Mouse (Mus musculus) lung, adult 2 months (tissue): ENCODE results near the gene Gstz1. TPM values are rescaled to one million over a fixed set of nuclear protein-coding genes. Genes with fewer than 3 reads are reported as not detected.

Source experiments
- DNase-seq: peaks from one replicate; pipeline ENCODE4 v3.0.0; 2022
- H3K4me1 ChIP-seq: fragments of 200-500 bp; 2 replicates; pipeline ENCODE4 v1.6.1; 2011; ENCODE audit warnings: low read length; ENCODE audit not compliant: control insufficient read depth, insufficient read depth
- H3K4me3 ChIP-seq: fragments of 200-500 bp; replicated peaks from 2 replicates; pipeline ENCODE3; 2011; ENCODE audit warnings: low read depth, mild to moderate bottlenecking, control low read depth, low read length; ENCODE audit errors: extremely low read depth
- CTCF ChIP-seq: fragments of 200-500 bp; IDR thresholded peaks from 2 replicates; pipeline ENCODE4 v1.5.1; 2011; ENCODE audit warnings: mild to moderate bottlenecking, low read length, control low read depth; ENCODE audit not compliant: insufficient read depth
- POLR2A ChIP-seq: fragments of 200-500 bp; IDR thresholded peaks from 2 replicates; pipeline ENCODE4 v1.6.1; 2011; ENCODE audit warnings: low read depth, mild to moderate bottlenecking, control low read depth, low read length, borderline replicate concordance; ENCODE audit errors: extremely low read depth
- WGBS: fragments of 180-500 bp; shearing (Covaris S2); methylation state at CpG from one replicate; pipeline ENCODE4 v1.1.7; 2018; 5-methylcytosine and 5-hydroxymethylcytosine counted together
- polyA plus RNA-seq: library from polyadenylated mRNA; depleted of rRNA; stranded (reverse); fragments of >200 nt; gene quantifications from 2 replicates; pipeline ENCODE4 v1.2.3, GENCODE M21; 2012

Gstz1 gene
- polyA plus RNA-seq, 1 experiment, result 69.7 TPM

- WGBS, result 62% methylated on average over 2 of the region's 2 CpGs
- TF ChIP-seq CTCF (no peak), POLR2A (no peak)
- H3K4me3 ChIP-seq, result no peak overlapping the region
- H3K4me1 ChIP-seq, result no peaks in the 10 kb centered on the region; the same call in 1 of the 2 replicates
- no peak for DNase-seq
Measured at GRCm38 (mm10) chr12:87131181-87131580, 15.8 kb upstream of the Gstz1 start.

GRCm38 (mm10) chr12:87131619-87132018 lies 15.3 kb upstream of the Gstz1 start:
- 59% methylated on average over 3 of the region's 3 CpGs for WGBS
- TF ChIP-seq CTCF (peak; percentile 69), POLR2A (no peak)
- H3K4me1 ChIP-seq, result no peaks in the 10 kb centered on the region; the same call in 1 of the 2 replicates
- no peak overlapping the region for H3K4me3 ChIP-seq
- peak; percentile 23 for DNase-seq

- DNase-seq, result no peak
- WGBS, result 60% methylated on average over 6 of the region's 6 CpGs
- TF ChIP-seq POLR2A (no peak), CTCF (no peak)
- H3K4me3 ChIP-seq, result no peak overlapping the region
- H3K4me1 ChIP-seq, result no peaks in the 10 kb centered on the region; the same call in 1 of the 2 replicates
Measured at GRCm38 (mm10) chr12:87132210-87132609, 14.8 kb upstream of the Gstz1 start.

DNA sequence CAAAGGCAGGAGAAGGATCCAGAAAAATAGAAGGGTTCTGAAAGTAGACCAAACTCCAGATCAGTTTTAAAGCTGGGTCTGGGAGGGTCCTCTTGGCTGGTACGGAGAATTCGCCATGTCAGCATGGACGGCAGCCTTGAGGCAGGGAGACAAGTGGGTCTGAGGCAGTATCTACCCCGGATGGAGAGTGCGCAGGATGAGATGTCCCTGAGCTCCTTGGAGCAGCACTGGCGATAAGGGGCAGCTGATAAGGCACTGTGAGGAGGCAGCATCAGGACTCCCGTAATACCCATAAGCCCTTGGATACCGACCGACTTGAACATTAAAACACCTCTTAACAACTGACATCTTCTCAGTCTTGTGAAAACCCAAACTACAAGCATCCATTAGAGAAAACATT lies 14.2 kb upstream of the Gstz1 start:
- H3K4me1 ChIP-seq, result no peaks in the 10 kb centered on the region; the same call in 1 of the 2 replicates
- TF ChIP-seq CTCF (no peak), POLR2A (no peak)
- no peak overlapping the region for H3K4me3 ChIP-seq
- WGBS, result 92% methylated on average over 9 of the region's 9 CpGs
- DNase-seq, result no peak

GRCm38 (mm10) chr12:87137439-87138341 lies 9.3 kb upstream of the Gstz1 start:
- no peak for TF ChIP-seq CTCF
- TF ChIP-seq POLR2A, result no peak
- Histone ChIP-seq H3K4me1 (no peaks in the 10 kb centered on the region), H3K4me3 (no peak overlapping the region)
- no peak for DNase-seq
- 87% methylated on average over 15 of the region's 15 CpGs for WGBS

- no peaks in the 10 kb centered on the region for H3K4me1 ChIP-seq
- no peak overlapping the region for H3K4me3 ChIP-seq
- 86% methylated on average over 2 of the region's 2 CpGs for WGBS
- TF ChIP-seq CTCF, result no peak
- TF ChIP-seq POLR2A, result no peak
- DNase-seq, result no peak
Measured at GRCm38 (mm10) chr12:87138342-87138701, 8.6 kb upstream of the Gstz1 start.

- TF ChIP-seq CTCF, result no peak
- TF ChIP-seq POLR2A, result no peak
- 84% methylated on average over 2 of the region's 2 CpGs for WGBS
- no peak for DNase-seq
Measured at GRCm38 (mm10) chr12:87138768-87139167, 8.2 kb upstream of the Gstz1 start.

DNA sequence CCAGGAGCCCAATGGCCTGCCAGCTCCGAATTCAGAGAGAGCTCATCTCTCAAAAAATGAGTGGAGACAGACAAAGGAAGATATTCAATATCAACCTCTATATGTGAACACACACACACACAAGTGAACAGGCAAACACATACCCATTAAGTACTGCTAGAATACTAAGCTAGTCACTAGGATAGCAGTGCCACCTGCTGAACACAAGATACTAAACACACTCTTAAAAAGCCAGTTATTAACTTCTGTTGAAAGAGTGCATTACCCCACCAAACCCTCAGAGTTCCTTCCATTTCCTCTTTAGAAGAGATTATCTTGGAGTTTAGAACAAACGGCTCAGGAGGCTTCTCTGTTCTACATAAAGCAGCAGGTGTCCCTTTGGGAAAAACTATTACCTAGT lies 4.8 kb upstream of the Gstz1 start:
- TF ChIP-seq POLR2A (no peak), CTCF (no peak)
- 69% methylated on average over 2 of the region's 2 CpGs for WGBS
- DNase-seq, result no peak
- Histone ChIP-seq H3K4me3 (no peak overlapping the region), H3K4me1 (no peaks in the 10 kb centered on the region)

More at GRCm38 (mm10) chr12:87138768-87139167, 8.2 kb upstream of the Gstz1 start:
- Histone ChIP-seq H3K4me3 (no peak overlapping the region), H3K4me1 (no peaks in the 10 kb centered on the region)

DNA sequence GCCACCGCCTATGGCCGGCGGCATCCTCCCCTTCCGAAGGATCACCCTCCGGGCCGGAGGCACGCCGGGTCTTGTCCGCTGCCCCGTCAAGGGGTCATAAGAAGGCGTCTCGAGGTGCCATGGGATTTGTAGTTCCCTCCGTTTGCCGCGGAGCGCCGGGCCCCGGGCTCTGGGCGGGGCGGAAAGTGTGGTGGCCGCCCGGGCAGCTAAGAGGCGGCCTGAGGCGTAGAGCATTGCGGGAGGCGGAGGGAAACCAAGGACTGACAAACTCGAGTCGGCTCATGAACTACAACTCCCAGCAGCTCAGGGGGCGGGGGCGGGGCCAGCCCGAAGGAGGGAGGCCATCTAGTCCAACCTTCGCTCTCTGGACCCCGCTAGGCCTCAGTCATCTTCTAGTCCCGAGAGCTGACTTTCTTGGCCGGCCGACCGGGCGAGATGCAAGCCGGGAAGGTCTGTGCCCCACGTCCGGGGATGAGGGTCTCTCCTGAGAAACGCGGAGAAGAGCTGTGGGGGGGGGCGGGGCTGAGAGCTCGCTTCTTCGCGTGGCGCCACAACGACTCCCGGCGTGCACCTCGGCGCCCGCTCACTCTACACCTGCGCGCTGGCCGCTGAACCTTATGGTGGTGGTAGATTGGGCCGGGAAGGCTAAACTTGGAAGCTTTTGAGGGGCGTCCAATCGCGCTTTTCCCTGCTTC lies 577 bp downstream of the Gstz1 start, which contains the start of gene Pomt2:
Pomt2 (minus strand) TSS at position 574 of the 695 bp plus-strand sequence.
- DNase-seq, result peak; percentile 89
- Histone ChIP-seq H3K4me1 (no peaks in the 10 kb centered on the region), H3K4me3 (peak within 1 kb of the TSS; percentile 98)
- under 1% methylated on average over 61 of the region's 61 CpGs for WGBS
- TF ChIP-seq CTCF (no peak), POLR2A (peak; percentile 50; the same call in 1 of the 2 replicates)
